Comparison of ENCODE assay signal across 8 mouse cellular contexts in genomic region chr1:130547674-130548429, GRCm38 (mm10).
DNase-seq lines count a peak whose midpoint lies in the region; ATAC-seq and TF ChIP-seq lines count a peak whose summit lies in the region.

No protein-coding gene starts in this region.

- no peaks in the 10 kb centered on the region for H3K9me3 ChIP-seq in embryonic facial prominence, embryonic 13.5 days
- H3K9me3 ChIP-seq in heart, embryonic 14.5 days (ENCODE audit: control insufficient read depth, low read length) = no peaks in the 10 kb centered on the region

- H3K4me3 ChIP-seq in C2C12 (ENCODE audit: insufficient read depth, poor library complexity, severe bottlenecking) = no peak overlapping the region
- H3K4me3 ChIP-seq in embryonic facial prominence, embryonic 13.5 days = peak overlapping the region; percentile 44
- peak overlapping the region; percentile 39 to 46 for H3K4me3 ChIP-seq in heart, embryonic 14.5 days (ENCODE audit: control insufficient read depth in 1 of 2, insufficient read depth in 1 of 2, low read depth in 1 of 2, low read length in 2 of 2)

- H3K4me1 ChIP-seq in embryonic facial prominence, embryonic 13.5 days = no peaks in the 10 kb centered on the region
- peaks cover 4 to 6% of the 10 kb centered on the region in 2 experiments; a peak in 1 of 4 replicates for H3K4me1 ChIP-seq in heart, embryonic 14.5 days (ENCODE audit: control insufficient read depth in 2 of 2, insufficient read depth in 2 of 2, low read length in 2 of 2)

- peak overlapping the region; percentile 57 for H3K4me2 ChIP-seq in embryonic facial prominence, embryonic 13.5 days
- H3K4me2 ChIP-seq in heart, embryonic 14.5 days (ENCODE audit: low read length) = peak overlapping the region; percentile 69

- TF ChIP-seq CTCF in C2C12 (IDR thresholded peaks at IDR 0.05; ENCODE audit: control insufficient read depth, insufficient read depth, insufficient read length) = peak; percentile 58

- no peaks in the 10 kb centered on the region for H3K79me2 ChIP-seq in C2C12 (ENCODE audit: control insufficient read depth, insufficient read depth)

- H3K36me3 ChIP-seq in C2C12 (ENCODE audit: control insufficient read depth, insufficient read depth) = no peaks in the 10 kb centered on the region
- H3K36me3 ChIP-seq in embryonic facial prominence, embryonic 13.5 days = no peaks in the 10 kb centered on the region
- no peaks in the 10 kb centered on the region for H3K36me3 ChIP-seq in heart, embryonic 14.5 days (ENCODE audit: control insufficient read depth, insufficient read depth, low read length)

- H3K27ac ChIP-seq in embryonic facial prominence, embryonic 13.5 days = no peak overlapping the region
- no peak overlapping the region for H3K27ac ChIP-seq in heart, embryonic 14.5 days (replicated peaks in 1 of 2; ENCODE audit: control insufficient read depth in 1 of 2, insufficient read depth in 1 of 2, low read depth in 2 of 2, low read length in 2 of 2)

- ATAC-seq in embryonic facial prominence, embryonic 13.5 days (ENCODE audit: insufficient number of reproducible peaks, insufficient read depth, low FRiP score, low TSS enrichment, low read depth) = no peak
- ATAC-seq in heart, embryonic 14.5 days (ENCODE audit: insufficient number of reproducible peaks, insufficient read depth, low FRiP score, low read depth) = no peak; the same call in 1 of the 2 replicates

- WGBS in embryonic facial prominence, embryonic 13.5 days = 23% methylated on average over 25 of the region's 25 CpGs
- WGBS in heart, embryonic 14.5 days = 23% methylated on average over 25 of the region's 25 CpGs

- peak; percentile 16 for DNase-seq in Muller cell, postnatal 12 days (ENCODE audit: inconsistent ontology term)
- DNase-seq in kidney, postnatal 36 days = peak; percentile 31 to 83
- peak; percentile 55 for DNase-seq in lung, postnatal 25 days (ENCODE audit: low spot score)
- peak; percentile 17 for DNase-seq in retina, postnatal 7 days (ENCODE audit: low read depth, low spot score)
- peak; percentile 35 for DNase-seq in yolk sac, embryonic 10.5 days (ENCODE audit: low spot score)

- H3ac ChIP-seq in C2C12 (ENCODE audit: control insufficient read depth, insufficient read length, low read depth) = no peak overlapping the region

- H3K9ac ChIP-seq in embryonic facial prominence, embryonic 13.5 days = peak overlapping the region; percentile 64
- peak overlapping the region; percentile 65 for H3K9ac ChIP-seq in heart, embryonic 14.5 days (ENCODE audit: low read length)

- no peaks in the 10 kb centered on the region for H3K27me3 ChIP-seq in C2C12 (ENCODE audit: control insufficient read depth, insufficient read depth, insufficient read length)
- 0 out of 2 replicates have a peak, but pooled peaks cover 3% of the 10 kb centered on the region for H3K27me3 ChIP-seq in embryonic facial prominence, embryonic 13.5 days
- no peaks in the 10 kb centered on the region for H3K27me3 ChIP-seq in heart, embryonic 14.5 days (ENCODE audit: control insufficient read depth, insufficient read depth, low read length)

- H3K79me3 ChIP-seq in C2C12 (ENCODE audit: low read depth) = no peaks in the 10 kb centered on the region

TF ChIP-seq in C2C12, 6 proteins besides CTCF, POLR2A, EP300 and RAD21:
- TF ChIP-seq CEBPB (IDR thresholded peaks at IDR 0.05; ENCODE audit: low read depth) = no peak
